Mouse (Mus musculus) olfactory bulb, adult 2 months (tissue): ENCODE measurements around the gene Selenoo.

ENCODE experiments used
- CTCF ChIP-seq: fragments of 200-500 bp; IDR thresholded peaks from 2 replicates; pipeline ENCODE4 v1.5.1; 2012; ENCODE audit warnings: low read depth, mild to moderate bottlenecking, low read length, moderate library complexity; ENCODE audit not compliant: insufficient read depth
- POLR2A ChIP-seq: fragments of 200-500 bp; IDR thresholded peaks from 2 replicates; pipeline ENCODE4 v1.6.1; 2012; ENCODE audit warnings: mild to moderate bottlenecking, low read depth, low read length, moderate library complexity; ENCODE audit not compliant: insufficient read depth

DNA sequence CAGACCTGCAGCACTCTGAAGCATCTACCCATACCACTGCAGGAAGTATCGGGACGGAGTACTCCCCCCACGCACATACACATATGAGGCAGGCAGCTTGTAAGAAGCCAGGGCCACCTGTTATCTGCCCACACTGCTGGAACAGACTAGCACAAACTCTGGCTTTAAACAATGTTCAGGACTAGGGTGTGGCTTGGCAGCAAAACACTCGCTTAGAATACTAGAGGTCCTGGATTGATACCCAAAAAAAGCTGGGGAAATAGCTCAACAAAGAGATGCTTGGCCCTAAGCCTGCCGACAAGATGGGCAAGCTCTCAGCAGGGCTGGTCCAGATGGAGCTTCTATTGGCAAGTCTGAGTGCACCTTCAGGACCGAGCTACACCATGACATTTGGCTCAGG lies 25.3 kb upstream of the Selenoo start:
- TF ChIP-seq POLR2A (no peak), CTCF (no peak)
